Mouse (Mus musculus) liver, adult (tissue): ENCODE data around the gene Ppm1b.

Experiments
- GATA4 ChIP-seq: IDR thresholded peaks from 2 replicates; pipeline ENCODE4 v1.6.1; 2014; ENCODE audit warnings: mild to moderate bottlenecking, low read length; ENCODE audit not compliant: insufficient replicate concordance

Ppm1b gene

GRCm38 (mm10) chr17:84956441-84956840 is at the start of gene Ppm1b:
Ppm1b (plus strand) TSS chr17:84956741.
- no peak for TF ChIP-seq GATA4

GRCm38 (mm10) chr17:84921666-84922376 is 34.7 kb upstream of the Ppm1b start:
- no peak for TF ChIP-seq GATA4

GRCm38 (mm10) chr17:84924779-84925178 is 31.8 kb upstream of the Ppm1b start:
- no peak for TF ChIP-seq GATA4

- TF ChIP-seq GATA4: no peak
Observed at GRCm38 (mm10) chr17:84926233-84926632, 30.3 kb upstream of the Ppm1b start.

- no peak for TF ChIP-seq GATA4
Observed at GRCm38 (mm10) chr17:84927580-84927979, 29.0 kb upstream of the Ppm1b start.

GRCm38 (mm10) chr17:84932943-84933342 is 23.6 kb upstream of the Ppm1b start:
- TF ChIP-seq GATA4: no peak

GRCm38 (mm10) chr17:84933968-84934367 is 22.6 kb upstream of the Ppm1b start:
- no peak for TF ChIP-seq GATA4

GRCm38 (mm10) chr17:84936301-84936700 is 20.2 kb upstream of the Ppm1b start:
- no peak for TF ChIP-seq GATA4

- TF ChIP-seq GATA4: no peak
Observed at GRCm38 (mm10) chr17:84936809-84937208, 19.7 kb upstream of the Ppm1b start.

GRCm38 (mm10) chr17:84937220-84937619 is 19.3 kb upstream of the Ppm1b start:
- TF ChIP-seq GATA4: no peak

- TF ChIP-seq GATA4: no peak
Observed at GRCm38 (mm10) chr17:84938215-84938614, 18.3 kb upstream of the Ppm1b start.

GRCm38 (mm10) chr17:84940017-84940731 is 16.4 kb upstream of the Ppm1b start:
- no peak for TF ChIP-seq GATA4

- no peak for TF ChIP-seq GATA4
Observed at GRCm38 (mm10) chr17:84941291-84941868, 15.2 kb upstream of the Ppm1b start.

- TF ChIP-seq GATA4: no peak
Observed at GRCm38 (mm10) chr17:84942358-84943032, 14.0 kb upstream of the Ppm1b start.

- no peak for TF ChIP-seq GATA4
Observed at GRCm38 (mm10) chr17:84943033-84943393, 13.5 kb upstream of the Ppm1b start.

GRCm38 (mm10) chr17:84944348-84944747 is 12.2 kb upstream of the Ppm1b start:
- no peak for TF ChIP-seq GATA4

- TF ChIP-seq GATA4: no peak
Observed at GRCm38 (mm10) chr17:84952521-84952920, 4.0 kb upstream of the Ppm1b start.
